Mouse (Mus musculus) liver, embryonic 11.5 days (tissue): Measurements from ENCODE around the gene Gm7247. TPM values are rescaled to one million over a fixed set of nuclear protein-coding genes. Genes with fewer than 3 reads are reported as not detected.
"Not testable (repeated sequence)": the region's sequence is repeated elsewhere in the genome, so short reads cannot be mapped to it uniquely, and the experiment has no call there.

Experiments
- ATAC-seq: fragments of 200-750 bp; cut with Nextera tagmentation; replicated peaks from 2 replicates; pipeline ENCODE4 v1.8.0; 2017; ENCODE audit warnings: moderate number of reproducible peaks, mild to moderate bottlenecking, moderate TSS enrichment, moderate library complexity; ENCODE audit not compliant: low FRiP score
- DNase-seq: peaks from one replicate; pipeline ENCODE4 v3.0.0-alpha.2; 2017; ENCODE audit warnings: low spot score
- H3K27ac ChIP-seq: fragments of 300-500 bp; sonication (generic); 2 replicates; pipeline ENCODE4 v1.5.1; 2014; ENCODE audit warnings: mild to moderate bottlenecking, low read depth, low read length, control low read depth
- H3K27me3 ChIP-seq: fragments of 300-500 bp; sonication (generic); replicated peaks from 2 replicates; pipeline ENCODE4 v1.6.1; 2014; ENCODE audit warnings: low read length, mixed read lengths; ENCODE audit not compliant: control insufficient read depth, insufficient read depth
- H3K36me3 ChIP-seq: fragments of 300-500 bp; sonication (generic); 2 replicates; pipeline ENCODE4 v1.6.1; 2014; ENCODE audit warnings: mild to moderate bottlenecking, low read length, moderate library complexity, mixed read lengths; ENCODE audit not compliant: control insufficient read depth, insufficient read depth
- H3K4me1 ChIP-seq: fragments of 300-500 bp; sonication (generic); replicated peaks from 2 replicates; pipeline ENCODE4 v1.6.1; 2014; ENCODE audit warnings: low read length, mixed read lengths; ENCODE audit not compliant: control insufficient read depth, insufficient read depth
- H3K4me2 ChIP-seq: fragments of 300-500 bp; sonication (generic); 2 replicates; pipeline ENCODE4 v1.6.1; 2014; ENCODE audit warnings: mild to moderate bottlenecking, control low read depth, moderate library complexity
- H3K4me3 ChIP-seq: fragments of 300-500 bp; sonication (generic); 2 replicates; pipeline ENCODE4 v1.5.1; 2014; ENCODE audit warnings: low read depth, low read length, control low read depth
- H3K9ac ChIP-seq: fragments of 300-500 bp; sonication (generic); 2 replicates; pipeline ENCODE4 v1.6.1; 2014; ENCODE audit warnings: low read depth, low read length, control low read depth
- H3K9me3 ChIP-seq: fragments of 300-500 bp; sonication (generic); 2 replicates; pipeline ENCODE4 v1.6.1; 2016; ENCODE audit warnings: low read length, inconsistent platforms, mixed read lengths; ENCODE audit not compliant: control insufficient read depth
- WGBS: fragments of 180-500 bp; shearing (Covaris S2); extraction: QIAGEN DNeasy Blood & Tissue Kit; methylation state at CpG from one replicate; pipeline ENCODE4 v1.1.7; 2014; 5-methylcytosine and 5-hydroxymethylcytosine counted together
- polyA plus RNA-seq: library from polyadenylated mRNA; unstranded; fragments of >200 nt; fragmentation: Nextera tagmentation; extraction: Ambion mirVana; gene quantifications from 2 replicates; pipeline ENCODE4 v1.2.1, GENCODE M21; 2014

Gene Gm7247
- polyA plus RNA-seq, 1 experiment from 2014 or later = not detected

- no peaks in the 10 kb centered on the region for H3K27me3 ChIP-seq
- H3K9ac ChIP-seq = no peak within 1 kb of the TSS
- no peak for ATAC-seq
- no peak within 1 kb of the TSS for H3K4me2 ChIP-seq
- no peak within 1 kb of the TSS for H3K4me3 ChIP-seq
- no peak for DNase-seq
- H3K27ac ChIP-seq = no peak within 1 kb of the TSS
- H3K4me1 ChIP-seq = no peaks in the 10 kb centered on the region
- no peaks in the 10 kb centered on the region for H3K9me3 ChIP-seq
- H3K36me3 ChIP-seq = no peaks in the 10 kb centered on the region
- 80% methylated on average over 1 of the region's 1 CpGs for WGBS
These were observed 49.0 kb downstream of the Gm7247 start, which contains the start of gene Vmn2r88 for GRCm38 (mm10) chr14:51410520-51410919. TSS of gene Vmn2r88 (plus strand) at chr14:51410820.

- H3K4me2 ChIP-seq = no peak overlapping the region
- WGBS = 57% methylated on average over 2 of the region's 2 CpGs
- no peak for DNase-seq
- no peaks in the 10 kb centered on the region for H3K9me3 ChIP-seq
- H3K9ac ChIP-seq = no peak overlapping the region
- no peak overlapping the region for H3K27ac ChIP-seq
- no peaks in the 10 kb centered on the region for H3K4me1 ChIP-seq
- no peak overlapping the region for H3K4me3 ChIP-seq
- ATAC-seq = no peak
- no peaks in the 10 kb centered on the region for H3K36me3 ChIP-seq
- H3K27me3 ChIP-seq = no peaks in the 10 kb centered on the region
These were observed 62.3 kb downstream of the Gm7247 start for GRCm38 (mm10) chr14:51423885-51424284.

- H3K9ac ChIP-seq, H3K27ac ChIP-seq, H3K4me1 ChIP-seq, H3K36me3 ChIP-seq, H3K27me3 ChIP-seq, ATAC-seq, DNase-seq, H3K9me3 ChIP-seq, H3K4me3 ChIP-seq, H3K4me2 ChIP-seq: not testable (repeated sequence)
These were observed 68.6 kb downstream of the Gm7247 start for GRCm38 (mm10) chr14:51430138-51430537.

GRCm38 (mm10) chr14:51434546-51434945 is 73.0 kb downstream of the Gm7247 start:
- no peak for ATAC-seq
- 90% methylated on average over 16 of the region's 16 CpGs for WGBS
- H3K4me2 ChIP-seq = no peak overlapping the region
- H3K4me3 ChIP-seq = no peak overlapping the region
- no peak overlapping the region for H3K9ac ChIP-seq
- no peaks in the 10 kb centered on the region for H3K36me3 ChIP-seq
- H3K27ac ChIP-seq = no peak overlapping the region
- DNase-seq = no peak
- peaks cover 17% of the 10 kb centered on the region for H3K9me3 ChIP-seq
- H3K4me1 ChIP-seq = no peaks in the 10 kb centered on the region
- H3K27me3 ChIP-seq = no peaks in the 10 kb centered on the region

GRCm38 (mm10) chr14:51435020-51435419 is 73.5 kb downstream of the Gm7247 start:
- Histone ChIP-seq H3K36me3 (no peaks in the 10 kb centered on the region), H3K9ac (no peak overlapping the region), H3K4me1 (no peaks in the 10 kb centered on the region), H3K27me3 (no peaks in the 10 kb centered on the region), H3K4me3 (no peak overlapping the region), H3K4me2 (no peak overlapping the region), H3K27ac (no peak overlapping the region), H3K9me3 (peaks cover 17% of the 10 kb centered on the region)
- DNase-seq (no peak), ATAC-seq (no peak)
- WGBS = 94% methylated on average over 26 of the region's 26 CpGs

GRCm38 (mm10) chr14:51438955-51439354 is 77.4 kb downstream of the Gm7247 start:
- H3K4me3 ChIP-seq = no peak overlapping the region
- no peak overlapping the region for H3K9ac ChIP-seq
- no peak for ATAC-seq
- no peak overlapping the region for H3K4me2 ChIP-seq
- WGBS = 82% methylated on average over 4 of the region's 4 CpGs
- no peaks in the 10 kb centered on the region for H3K4me1 ChIP-seq
- no peaks in the 10 kb centered on the region for H3K27me3 ChIP-seq
- H3K27ac ChIP-seq = no peak overlapping the region
- no peaks in the 10 kb centered on the region for H3K36me3 ChIP-seq
- peaks cover 17% of the 10 kb centered on the region for H3K9me3 ChIP-seq
- DNase-seq = no peak

GRCm38 (mm10) chr14:51451557-51451956 is 90.0 kb downstream of the Gm7247 start, which contains the start of gene Vmn2r89:
TSS of gene Vmn2r89 (plus strand) at chr14:51451857.
- not testable (repeated sequence) for H3K27ac ChIP-seq, DNase-seq
- WGBS = 69% methylated on average over 2 of the region's 2 CpGs

GRCm38 (mm10) chr14:51480278-51480677 is 118.7 kb downstream of the Gm7247 start:
- not testable (repeated sequence) for H3K4me3 ChIP-seq, H3K36me3 ChIP-seq, DNase-seq, H3K9ac ChIP-seq, H3K27me3 ChIP-seq, H3K4me1 ChIP-seq, H3K27ac ChIP-seq, ATAC-seq, H3K9me3 ChIP-seq, H3K4me2 ChIP-seq
- WGBS = 81% methylated on average over 10 of the region's 10 CpGs

More at GRCm38 (mm10) chr14:51451557-51451956, 90.0 kb downstream of the Gm7247 start, which contains the start of gene Vmn2r89:
- not testable (repeated sequence) for H3K4me2 ChIP-seq, H3K27me3 ChIP-seq, H3K9ac ChIP-seq, H3K4me3 ChIP-seq, H3K36me3 ChIP-seq, H3K9me3 ChIP-seq, H3K4me1 ChIP-seq, ATAC-seq

GRCm38 (mm10) chr14:51481332-51482015 is 119.9 kb downstream of the Gm7247 start:
- not testable (repeated sequence) for H3K36me3 ChIP-seq, H3K9ac ChIP-seq, H3K27ac ChIP-seq, ATAC-seq, H3K4me2 ChIP-seq, H3K4me3 ChIP-seq, H3K4me1 ChIP-seq, DNase-seq, H3K27me3 ChIP-seq, H3K9me3 ChIP-seq
- WGBS = 74% methylated on average over 12 of the region's 12 CpGs
